Mouse (Mus musculus) kidney, adult 18-20 months (tissue): ENCODE results near the gene Mettl16.

Experiments used
- DNase-seq: peaks from one replicate; pipeline ENCODE4 v3.0.0; 2021

The Mettl16 gene

DNA sequence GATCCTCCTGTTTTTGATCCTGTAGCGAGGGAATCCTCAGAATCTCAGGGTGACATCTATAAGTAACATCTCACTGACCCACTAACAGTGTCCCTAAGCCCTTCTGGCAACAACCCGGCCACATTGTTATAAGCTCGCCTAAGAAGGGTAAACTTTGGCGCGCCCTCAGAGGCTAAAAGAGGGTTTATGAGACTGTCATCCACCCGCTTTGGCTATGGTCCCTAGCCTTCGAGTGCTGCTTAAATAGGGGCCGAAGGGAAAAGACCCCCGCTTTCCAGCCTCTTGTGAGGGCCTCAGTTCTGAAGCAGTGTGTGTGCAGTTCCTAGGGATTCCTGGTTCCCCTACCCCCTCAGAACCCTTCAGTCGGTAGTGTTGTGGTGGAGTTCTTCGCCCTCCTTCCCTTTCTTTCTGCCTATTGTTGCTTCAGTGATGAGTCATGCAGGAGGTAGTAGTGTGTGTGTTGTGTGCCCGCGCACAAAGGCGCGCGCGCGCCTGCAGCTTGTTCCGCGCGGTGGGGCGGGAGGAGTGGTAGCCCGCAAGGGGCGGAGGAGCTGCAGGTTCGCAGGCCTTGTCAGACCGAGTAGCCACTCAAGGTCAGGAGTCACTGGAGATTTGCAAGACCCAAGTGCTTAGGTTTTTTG lies 62.0 kb downstream of the Mettl16 start:
- DNase-seq, result peak; percentile 67

DNA sequence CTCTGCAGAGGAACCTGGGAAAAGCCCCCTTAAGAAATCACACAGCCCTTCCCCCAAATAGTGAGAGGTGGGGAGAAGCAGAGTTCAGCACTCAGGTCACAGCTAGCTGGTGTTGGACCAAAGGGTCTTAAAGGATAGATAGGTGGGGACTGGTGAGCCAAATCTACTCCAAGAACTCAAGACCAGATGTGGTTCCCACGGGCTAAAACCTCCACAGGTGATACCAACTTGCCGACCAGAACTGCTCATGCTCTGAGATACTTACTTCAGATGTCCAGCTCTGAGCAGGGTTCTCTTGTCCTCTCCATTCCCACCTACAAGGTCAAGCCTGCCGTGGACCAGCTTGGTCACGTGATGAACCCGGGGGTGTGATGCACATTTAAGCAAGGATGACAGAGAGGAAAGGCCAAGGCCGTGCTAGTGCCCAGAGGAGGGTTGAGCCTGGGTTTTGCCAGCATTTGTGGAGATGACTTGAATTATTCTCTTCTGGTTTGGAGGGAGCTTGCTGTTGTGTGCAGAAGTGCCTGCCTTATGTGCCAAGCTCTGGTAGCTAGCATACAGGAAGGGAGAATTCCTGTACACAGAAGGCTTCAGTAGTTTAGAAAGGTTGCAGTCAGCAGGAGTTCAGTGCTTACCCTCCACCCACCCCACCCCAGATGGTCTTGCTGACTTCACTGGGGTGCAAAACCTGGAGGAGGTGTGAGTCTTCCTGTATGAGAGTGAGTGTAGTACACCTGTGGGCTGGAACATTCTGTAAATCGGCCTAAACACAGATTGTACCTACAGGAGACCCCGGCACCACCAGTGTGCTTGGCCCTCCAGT lies 63.1 kb downstream of the Mettl16 start:
- no peak for DNase-seq

DNA sequence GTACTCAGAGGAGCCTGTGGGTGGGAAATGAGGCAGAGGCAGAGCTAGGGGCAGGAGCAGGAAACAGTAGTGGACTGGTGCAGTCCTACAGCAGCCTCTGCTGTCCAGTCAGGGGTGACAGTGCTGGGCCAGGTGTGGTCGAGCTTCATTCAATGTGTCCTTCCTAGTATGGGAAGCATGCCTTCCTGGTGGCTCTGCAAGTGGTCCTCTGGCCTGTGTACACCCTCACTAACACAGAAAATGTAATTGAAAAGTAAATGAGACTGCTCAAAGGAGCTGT lies 63.7 kb downstream of the Mettl16 start:
- no peak for DNase-seq

DNA sequence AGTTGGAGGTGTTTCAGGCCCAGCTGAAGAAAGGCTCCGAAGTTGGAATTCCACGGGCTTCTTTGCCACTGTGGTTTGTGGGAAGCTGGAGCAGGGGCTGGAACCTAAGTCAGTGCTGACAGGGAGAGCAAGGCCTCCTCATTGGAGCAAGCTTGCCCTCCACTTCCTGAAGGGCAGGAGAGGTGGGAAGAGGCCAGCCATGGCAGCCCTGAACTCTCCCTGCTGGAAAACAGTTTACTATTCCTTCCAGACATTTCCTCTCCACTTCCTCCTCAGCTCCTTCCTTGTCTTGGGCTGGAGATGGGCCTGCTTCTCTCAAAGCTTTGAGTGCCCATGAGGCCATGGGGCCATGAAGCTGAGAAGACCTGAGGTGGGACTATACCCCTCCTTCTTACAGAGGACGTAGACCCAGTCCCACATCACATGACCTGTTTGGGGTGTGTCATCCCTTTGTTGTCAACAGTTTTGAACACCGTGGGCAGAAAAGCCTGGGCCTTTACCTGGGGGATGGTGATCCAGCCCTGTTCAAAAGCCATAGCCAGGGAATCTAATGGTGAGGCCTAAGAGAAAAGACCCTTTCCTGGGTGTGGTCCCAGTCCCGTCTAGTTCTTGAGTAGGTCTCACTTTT lies 64.1 kb downstream of the Mettl16 start:
- DNase-seq, result no peak

DNA sequence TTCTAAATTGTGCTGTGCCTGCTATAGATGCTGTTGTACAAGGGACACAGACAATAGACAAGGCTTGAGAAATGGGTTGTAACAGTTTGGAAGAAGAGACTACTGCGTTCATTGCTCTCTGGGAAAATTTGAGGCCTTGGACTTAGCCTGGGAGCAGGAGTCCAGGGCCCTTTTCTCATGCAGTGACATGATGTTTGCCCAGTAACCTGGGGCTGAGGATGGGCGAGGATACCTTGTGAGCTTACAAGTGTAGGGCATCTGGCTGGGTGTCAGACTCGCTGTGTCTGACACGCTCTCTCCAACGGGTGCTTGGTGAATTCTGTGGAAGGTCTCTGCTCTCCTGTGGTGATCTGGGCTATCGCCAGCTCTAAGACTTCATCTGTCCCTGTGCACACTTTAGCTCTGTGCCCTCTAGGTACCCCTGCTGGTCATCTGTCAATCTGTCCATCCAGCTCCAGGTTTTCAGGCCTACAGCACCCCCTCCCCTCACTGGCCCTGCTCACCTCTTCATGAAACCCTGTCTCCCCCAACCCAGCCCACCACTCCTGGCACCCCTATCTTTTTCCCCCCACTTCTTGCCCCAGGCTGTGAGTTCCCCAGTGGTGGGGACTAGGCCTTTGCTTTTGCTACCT lies 65.1 kb downstream of the Mettl16 start:
- no peak for DNase-seq

DNA sequence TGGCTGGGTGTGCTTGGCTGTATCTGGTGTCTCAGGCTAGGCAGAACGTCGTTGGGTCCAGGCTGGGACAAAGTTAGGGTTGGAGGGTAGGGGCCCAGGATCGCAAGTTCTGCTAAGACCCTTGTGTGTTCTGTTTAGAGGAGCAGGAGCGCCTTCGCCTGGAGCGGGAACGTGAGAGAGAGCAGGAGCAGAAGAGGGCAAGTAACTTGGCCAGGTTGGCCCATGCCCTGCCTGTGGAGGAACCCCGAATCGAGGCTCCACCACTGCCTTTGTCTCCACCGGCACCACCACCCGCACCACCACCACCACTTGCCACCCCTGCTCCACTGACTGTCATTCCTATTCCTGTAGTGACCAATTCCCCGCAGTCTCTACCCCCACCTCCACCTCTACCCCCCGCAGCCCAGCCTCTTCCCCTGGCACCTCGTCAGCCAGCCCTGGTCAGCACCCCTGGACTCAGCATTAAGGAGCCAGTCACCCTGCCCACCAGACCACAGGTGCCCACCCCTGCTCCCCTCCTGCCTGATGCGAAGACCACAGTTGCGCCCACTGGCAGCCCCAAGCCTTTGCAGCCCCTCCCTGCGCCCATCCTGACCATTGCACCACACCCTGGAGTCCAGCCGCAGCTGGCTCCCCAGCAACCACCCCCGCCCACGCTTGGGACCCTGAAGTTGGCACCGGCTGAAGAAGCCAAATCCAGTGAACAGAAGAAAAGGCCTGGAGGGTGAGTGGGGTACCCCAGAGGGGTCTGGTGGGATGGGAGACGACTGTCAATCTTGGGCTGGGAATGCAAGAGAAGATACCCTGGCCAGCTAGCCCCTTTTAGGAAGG lies 65.8 kb downstream of the Mettl16 start:
- DNase-seq, result no peak

DNA sequence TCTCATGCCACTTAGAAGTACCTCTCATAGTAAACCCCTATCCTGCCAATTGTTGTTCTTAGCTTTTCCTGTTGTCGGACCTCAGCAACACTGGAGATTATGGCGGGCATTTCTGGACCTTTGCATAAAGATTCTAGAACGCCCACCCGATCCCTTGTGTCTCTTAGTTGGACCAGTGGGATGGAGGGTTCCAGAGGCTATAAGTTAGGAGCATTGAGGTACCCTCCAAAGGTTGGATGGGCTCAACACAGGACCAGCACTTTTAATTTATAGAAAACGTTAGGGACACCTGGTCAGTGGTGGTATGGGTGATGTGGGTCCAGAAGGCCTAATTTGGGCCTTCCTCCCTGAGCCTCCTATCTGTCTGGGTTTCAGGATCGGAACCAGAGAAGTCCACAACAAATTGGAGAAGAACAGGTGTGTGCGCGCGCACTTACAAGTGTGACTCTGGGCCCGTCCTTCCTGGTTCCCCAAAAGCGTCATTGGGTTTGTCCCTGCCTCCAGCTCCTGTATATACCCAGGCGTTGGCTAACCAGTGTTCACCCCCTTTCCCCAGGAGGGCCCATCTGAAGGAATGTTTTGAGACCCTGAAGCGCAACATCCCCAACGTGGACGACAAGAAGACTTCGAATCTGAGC lies 66.5 kb downstream of the Mettl16 start:
- DNase-seq, result no peak

DNA sequence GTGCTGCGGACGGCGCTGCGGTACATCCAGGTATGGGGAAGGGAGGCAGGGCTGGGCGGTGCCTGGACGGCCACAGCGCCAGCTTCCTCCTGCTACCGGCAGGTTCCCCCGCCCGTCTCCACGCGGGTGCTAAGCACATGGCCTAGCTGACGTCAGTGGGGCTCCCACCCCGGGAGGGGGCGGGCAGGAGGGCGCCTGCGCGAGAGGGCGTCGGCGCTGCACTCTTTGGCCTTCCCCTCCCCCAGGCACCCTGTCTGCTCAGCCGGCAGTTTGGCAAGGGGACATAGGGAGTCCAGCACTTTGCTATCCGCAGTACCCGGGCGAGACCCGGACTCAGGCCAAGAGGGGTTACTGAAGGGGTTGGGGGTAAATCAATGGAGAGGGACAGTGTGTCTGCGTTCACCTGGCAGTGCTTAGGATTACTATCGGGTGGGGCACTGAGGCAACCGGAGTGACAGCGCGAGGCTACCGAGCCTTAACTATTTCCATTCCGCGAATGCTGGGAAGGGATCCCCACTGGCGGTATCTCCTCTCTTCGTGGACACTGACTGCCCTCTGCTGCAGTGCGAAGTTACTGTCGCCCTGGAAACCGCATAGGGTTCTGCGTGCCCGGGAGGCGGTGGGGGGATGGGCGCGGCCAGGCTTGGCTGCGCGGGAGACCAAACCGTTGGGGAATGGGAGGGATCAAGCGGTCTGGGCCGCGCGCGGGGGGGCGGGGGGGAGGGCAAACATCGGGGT lies 67.2 kb downstream of the Mettl16 start:
- peak; percentile 95 for DNase-seq

DNA sequence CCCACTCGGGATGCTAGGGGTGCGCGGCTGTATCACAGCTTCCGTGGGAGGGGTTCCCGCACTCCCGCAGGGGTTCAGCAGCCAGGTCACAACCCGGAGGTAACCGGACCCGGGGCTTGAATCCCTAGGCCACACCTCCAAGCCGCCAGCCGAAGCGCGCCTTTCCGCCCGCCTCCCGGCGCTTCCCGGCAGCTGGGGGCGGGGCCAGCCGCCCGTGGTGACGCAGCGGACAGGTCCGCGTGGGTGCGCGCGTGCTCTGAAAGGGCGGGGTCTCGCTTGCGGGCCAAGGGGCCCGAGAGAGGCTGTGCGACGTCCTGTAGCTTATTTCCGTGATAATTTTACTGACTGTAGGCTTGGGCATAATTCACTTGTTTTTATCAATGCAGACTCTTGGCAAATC lies 67.8 kb downstream of the Mettl16 start:
- peak; percentile 96 for DNase-seq

DNA sequence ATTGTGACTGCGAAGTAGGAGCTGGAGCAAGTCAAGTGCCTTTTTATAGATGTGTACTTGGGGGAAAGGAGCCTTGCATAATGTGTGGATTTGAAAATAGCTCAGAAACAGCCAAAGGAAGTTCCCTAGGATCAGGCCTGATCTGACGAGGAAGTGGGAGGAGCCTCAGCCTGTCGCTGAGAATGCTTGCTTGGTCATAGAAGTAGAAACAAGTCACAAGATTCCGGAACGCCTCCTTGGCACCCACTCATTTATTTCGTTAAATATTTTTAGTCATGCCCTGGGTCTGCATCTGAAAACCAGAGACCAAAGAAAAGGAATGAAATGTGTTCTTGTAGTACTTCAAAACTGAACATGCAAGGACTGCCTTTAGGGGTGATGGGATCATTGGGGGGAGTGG lies 68.3 kb downstream of the Mettl16 start:
- peak; percentile 83 for DNase-seq

DNA sequence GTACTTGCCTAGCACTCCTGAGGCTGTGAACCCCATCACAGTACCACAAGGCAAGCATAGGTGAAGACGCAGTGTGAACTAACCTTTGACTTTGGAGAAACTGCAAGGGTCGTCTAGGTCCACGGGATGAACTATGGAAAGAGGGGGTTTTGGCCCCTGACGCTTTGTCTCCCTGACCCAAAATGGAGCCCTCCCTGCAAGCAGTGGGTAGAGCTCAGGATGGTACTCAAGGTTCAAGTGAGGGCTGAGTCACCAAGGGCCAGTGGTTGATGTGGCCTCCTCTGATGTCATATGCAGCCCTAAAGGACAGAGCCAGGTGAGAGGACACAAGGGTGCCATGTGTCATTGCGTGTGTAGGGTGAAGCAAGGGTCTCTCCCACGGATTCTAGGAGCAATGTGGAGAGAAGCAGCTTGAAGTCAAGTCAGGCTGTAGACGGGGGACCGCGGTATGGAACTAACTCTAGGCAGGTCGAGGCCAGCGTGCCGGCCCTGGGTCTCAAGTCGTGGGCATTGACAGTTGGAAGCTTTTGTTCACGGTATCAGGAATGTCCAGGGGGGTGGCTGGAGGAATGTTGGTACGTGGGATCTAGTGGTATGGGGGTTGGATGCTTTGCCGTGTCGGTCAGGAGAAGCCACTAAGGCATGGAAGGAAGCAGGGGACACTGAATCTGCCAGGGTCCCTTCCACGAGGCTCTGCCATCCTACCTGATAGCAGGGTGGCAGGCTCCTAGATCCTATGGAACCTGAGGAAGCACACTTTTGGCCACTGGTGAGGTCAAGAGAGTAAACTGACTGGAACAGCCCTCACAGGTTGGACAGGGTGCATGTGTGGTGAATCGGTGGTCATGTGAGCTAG lies 69.5 kb downstream of the Mettl16 start:
- DNase-seq, result no peak

DNA sequence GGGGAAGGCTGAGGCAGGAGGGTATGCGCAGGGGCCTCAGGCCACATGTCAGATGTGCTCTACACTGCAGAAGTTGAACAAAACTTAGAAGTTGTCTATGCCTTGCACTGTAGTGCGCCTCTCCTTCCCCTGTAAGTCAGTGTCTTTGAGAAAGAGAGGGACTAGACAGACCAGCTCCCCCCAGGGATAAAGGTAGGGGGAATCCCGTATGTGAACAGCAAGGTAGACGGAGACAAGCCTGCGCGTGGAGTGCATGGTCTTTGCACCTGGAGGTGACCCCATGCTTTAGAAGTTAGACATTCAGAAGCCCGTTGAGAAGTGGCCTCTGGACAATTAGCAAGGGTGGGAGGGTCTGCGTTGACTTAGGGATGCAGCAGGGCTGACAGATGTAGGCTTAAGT lies 70.1 kb downstream of the Mettl16 start:
- DNase-seq, result no peak

DNA sequence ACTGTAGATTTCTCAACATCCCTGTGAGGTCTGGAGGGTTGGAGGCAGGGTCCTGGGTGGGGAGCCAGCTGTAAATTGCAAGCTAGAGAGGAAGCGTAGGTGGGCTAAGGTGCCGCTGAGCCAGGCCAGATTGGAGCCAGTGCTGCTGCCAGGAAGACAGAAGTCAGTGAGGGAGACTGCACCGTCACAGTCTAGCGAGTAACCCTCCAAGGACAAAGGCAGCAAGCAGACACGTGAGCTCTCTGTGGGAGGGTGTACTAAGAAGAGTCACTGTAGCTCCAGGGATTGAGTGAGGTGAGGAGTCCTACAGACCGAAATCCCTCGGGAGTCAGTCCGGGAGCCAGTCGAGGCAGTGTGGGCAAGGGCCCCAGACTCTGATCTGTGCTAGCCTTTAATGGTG lies 70.7 kb downstream of the Mettl16 start:
- peak; percentile 76 for DNase-seq

DNA sequence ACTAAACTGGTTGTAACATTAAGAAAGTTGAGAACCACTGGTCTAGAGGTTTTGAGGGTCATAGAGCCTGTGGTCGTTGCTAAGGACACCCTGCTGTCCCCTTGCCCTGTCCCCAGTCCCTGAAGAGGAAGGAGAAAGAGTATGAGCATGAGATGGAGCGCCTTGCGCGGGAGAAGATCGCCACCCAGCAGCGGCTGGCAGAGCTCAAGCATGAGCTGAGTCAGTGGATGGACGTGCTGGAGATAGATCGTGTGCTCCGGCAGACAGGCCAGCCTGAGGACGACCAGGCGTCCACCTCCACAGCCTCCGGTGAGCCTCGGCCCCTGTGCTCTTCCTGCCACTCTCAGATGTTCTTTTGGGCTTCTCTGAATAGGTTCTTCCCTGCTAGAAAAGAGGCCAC lies 71.4 kb downstream of the Mettl16 start:
- no peak for DNase-seq

DNA sequence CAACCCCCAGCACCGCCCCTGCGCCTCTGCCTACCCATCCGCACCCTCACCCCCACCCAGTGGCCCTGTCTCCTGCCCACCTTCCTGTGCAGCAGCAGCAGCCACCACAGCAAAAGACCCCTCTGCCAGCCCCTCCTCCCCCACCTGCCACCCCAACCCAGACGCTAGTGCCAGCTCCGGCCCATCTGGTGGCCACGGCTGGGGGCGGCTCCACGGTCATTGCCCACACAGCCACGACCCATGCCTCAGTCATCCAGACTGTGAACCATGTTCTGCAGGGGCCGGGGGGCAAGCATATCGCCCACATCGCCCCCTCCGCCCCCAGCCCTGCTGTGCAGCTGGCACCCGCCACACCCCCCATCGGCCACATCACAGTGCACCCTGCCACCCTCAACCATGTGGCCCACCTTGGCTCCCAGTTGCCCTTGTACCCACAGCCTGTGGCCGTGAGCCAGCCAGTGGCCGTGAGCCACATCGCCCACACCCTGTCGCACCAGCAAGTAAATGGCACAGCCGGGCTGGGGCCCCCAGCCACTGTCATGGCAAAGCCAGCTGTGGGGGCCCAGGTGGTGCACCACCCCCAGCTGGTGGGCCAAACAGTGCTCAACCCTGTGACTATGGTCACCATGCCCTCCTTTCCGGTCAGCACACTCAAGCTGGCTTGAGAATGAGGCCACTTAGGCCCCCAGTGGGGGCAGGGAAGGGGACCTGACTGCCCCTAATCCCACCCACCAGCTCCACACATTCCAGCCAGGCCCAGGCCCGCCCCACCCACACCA lies 72.2 kb downstream of the Mettl16 start:
- no peak for DNase-seq

DNA sequence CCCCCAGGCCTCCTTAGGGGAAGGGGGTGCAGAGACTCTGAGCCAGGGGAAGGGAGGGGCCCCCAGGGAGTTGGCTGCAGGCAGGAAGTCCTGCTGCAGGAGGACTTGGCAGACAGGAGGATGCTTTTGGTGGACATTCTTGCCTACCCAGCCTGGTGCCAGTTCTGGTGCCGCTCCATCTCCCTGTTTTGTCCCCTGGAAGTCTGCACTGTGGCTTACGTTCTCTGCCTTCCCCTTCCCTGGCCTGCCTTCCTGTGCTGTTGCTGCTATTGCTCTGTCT lies 72.7 kb downstream of the Mettl16 start:
- no peak for DNase-seq

DNA sequence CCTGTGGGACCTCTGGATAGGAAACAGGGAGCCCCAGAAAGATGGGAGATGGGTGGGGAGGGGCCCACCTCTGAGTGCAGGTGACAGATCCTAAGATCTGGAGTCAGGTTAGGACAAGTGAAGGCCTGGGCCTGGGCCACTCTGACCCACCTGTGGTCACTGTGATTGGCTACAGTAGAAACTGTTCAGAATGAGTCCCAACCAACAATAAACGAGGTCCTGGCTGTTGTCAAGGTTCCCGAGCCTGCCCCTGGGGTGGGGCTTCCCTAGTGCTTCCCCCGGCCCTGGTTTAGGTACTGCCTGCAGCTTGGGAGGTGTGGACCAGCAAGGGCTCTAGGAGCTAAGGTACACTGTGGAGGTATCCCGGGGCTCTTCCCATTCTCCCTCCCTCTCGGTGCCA lies 73.1 kb downstream of the Mettl16 start:
- no peak for DNase-seq

DNA sequence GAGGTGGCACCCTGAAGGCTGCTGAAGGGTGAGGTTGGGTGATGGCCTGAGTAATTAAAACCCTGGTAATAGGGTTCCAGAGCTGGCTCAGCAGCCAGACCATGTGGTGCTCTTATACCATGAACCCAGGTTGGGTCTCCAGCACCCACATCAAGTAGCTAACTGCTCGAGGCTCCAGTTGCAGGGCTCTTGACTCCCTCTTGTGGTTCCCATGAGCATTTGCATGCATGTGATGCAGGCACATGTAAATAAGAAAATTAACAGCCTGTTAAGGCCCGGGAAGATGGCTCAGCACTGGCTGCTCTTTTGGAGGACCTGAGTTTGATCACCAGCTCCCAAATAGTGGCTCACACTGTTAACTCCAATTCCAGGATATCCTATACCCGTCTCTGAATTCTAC lies 75.2 kb downstream of the Mettl16 start:
- DNase-seq, result no peak

DNA sequence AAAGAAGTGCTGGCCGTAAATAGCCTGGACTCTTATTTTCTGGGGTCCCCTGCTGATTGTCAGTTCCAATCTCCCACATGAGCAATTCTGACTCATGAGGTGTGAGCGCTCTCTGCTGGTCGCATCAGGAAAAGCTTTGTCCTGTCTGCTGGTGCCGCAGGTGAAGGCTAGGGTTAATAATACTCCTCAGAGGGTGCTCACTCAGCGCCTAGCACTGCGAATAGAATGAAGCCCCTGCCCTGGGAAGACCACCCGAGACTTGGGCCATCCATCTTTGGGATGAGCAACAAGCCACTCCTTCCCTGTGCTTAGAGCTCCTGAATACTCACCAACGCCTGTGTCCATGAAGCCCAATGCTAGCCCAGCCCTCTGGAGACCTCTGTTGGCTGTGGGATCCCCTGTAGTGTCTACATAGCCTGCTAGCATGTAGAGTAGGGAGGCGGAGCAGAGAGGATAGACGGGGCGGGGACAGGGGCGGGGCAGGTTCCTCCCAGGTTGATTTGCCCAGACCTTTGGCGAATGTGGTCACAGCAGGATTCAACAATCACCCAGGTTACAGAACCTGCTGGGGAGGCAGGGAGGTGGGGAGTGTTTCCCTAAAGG lies 77.4 kb downstream of the Mettl16 start:
- DNase-seq, result peak; percentile 90
